Mouse (Mus musculus): ENCODE measurements at regions not wholly inside any gene's neighbourhood (a gene's known extent, or its start where the extent isn't known, plus 50 kb on each side); places are given as distances from the start of the nearest gene placed in this dataset.

GRCm38 (mm10) chrX:96019556-96019955 is 62.8 kb upstream of the Las1l start:
- no peaks in the 10 kb centered on the region for H3K27me3 ChIP-seq
- no peaks in the 10 kb centered on the region for H3K4me1 ChIP-seq (replicated peaks)
- no peaks in the 10 kb centered on the region for H3K36me3 ChIP-seq (replicated peaks)
- no peaks in the 10 kb centered on the region for H3K9me3 ChIP-seq (replicated peaks)
- ATAC-seq (ENCODE audit: insufficient read depth): no peak
- WGBS (ENCODE audit: insufficient replicate concordance): 23% methylated on average over 2 of the region's 2 CpGs
- H3K4me2 ChIP-seq: no peak overlapping the region
- H3K27ac ChIP-seq (replicated peaks): no peak overlapping the region
- no peak overlapping the region for H3K4me3 ChIP-seq (replicated peaks)
- H3K9ac ChIP-seq: no peak overlapping the region

GRCm38 (mm10) chrX:96020407-96020806 is 63.6 kb upstream of the Las1l start:
- Histone ChIP-seq H3K4me1 (replicated peaks) (no peaks in the 10 kb centered on the region), H3K9me3 (replicated peaks) (no peaks in the 10 kb centered on the region), H3K4me3 (replicated peaks) (no peak overlapping the region), H3K36me3 (replicated peaks) (no peaks in the 10 kb centered on the region), H3K27ac (replicated peaks) (no peak overlapping the region), H3K4me2 (no peak overlapping the region), H3K27me3 (no peaks in the 10 kb centered on the region), H3K9ac (no peak overlapping the region)
- 49% methylated on average over 3 of the region's 3 CpGs for WGBS (ENCODE audit: insufficient replicate concordance)
- ATAC-seq (ENCODE audit: insufficient read depth): no peak

GRCm38 (mm10) chrX:96025374-96025773 is 68.6 kb upstream of the Las1l start:
- 47% methylated on average over 3 of the region's 3 CpGs for WGBS (ENCODE audit: insufficient replicate concordance)
- ATAC-seq (ENCODE audit: insufficient read depth): no peak
- no peaks in the 10 kb centered on the region for H3K9me3 ChIP-seq (replicated peaks)
- no peaks in the 10 kb centered on the region for H3K27me3 ChIP-seq
- no peak overlapping the region for H3K4me3 ChIP-seq (replicated peaks)
- no peaks in the 10 kb centered on the region for H3K4me1 ChIP-seq (replicated peaks)
- H3K27ac ChIP-seq (replicated peaks): no peak overlapping the region
- H3K36me3 ChIP-seq (replicated peaks): no peaks in the 10 kb centered on the region
- H3K4me2 ChIP-seq: no peak overlapping the region
- no peak overlapping the region for H3K9ac ChIP-seq

GRCm38 (mm10) chrX:96025876-96026275 is 69.1 kb upstream of the Las1l start:
- Histone ChIP-seq H3K4me1 (replicated peaks) (no peaks in the 10 kb centered on the region), H3K4me3 (replicated peaks) (no peak overlapping the region), H3K27me3 (no peaks in the 10 kb centered on the region), H3K36me3 (replicated peaks) (no peaks in the 10 kb centered on the region), H3K4me2 (no peak overlapping the region), H3K9ac (no peak overlapping the region), H3K27ac (replicated peaks) (no peak overlapping the region), H3K9me3 (replicated peaks) (no peaks in the 10 kb centered on the region)
- ATAC-seq (ENCODE audit: insufficient read depth): peak; percentile 49; the same call in 1 of the 2 replicates
- 17% methylated on average over 5 of the region's 5 CpGs for WGBS (ENCODE audit: insufficient replicate concordance)

- no peak overlapping the region for H3K9ac ChIP-seq
- H3K4me2 ChIP-seq: no peak overlapping the region
- no peak for ATAC-seq (ENCODE audit: insufficient read depth)
- no peaks in the 10 kb centered on the region for H3K27me3 ChIP-seq
- H3K9me3 ChIP-seq (replicated peaks): no peaks in the 10 kb centered on the region
- no peaks in the 10 kb centered on the region for H3K4me1 ChIP-seq (replicated peaks)
- H3K27ac ChIP-seq (replicated peaks): no peak overlapping the region
- H3K4me3 ChIP-seq (replicated peaks): no peak overlapping the region
- H3K36me3 ChIP-seq (replicated peaks): no peaks in the 10 kb centered on the region
- WGBS (ENCODE audit: insufficient replicate concordance): 59% methylated on average over 5 of the region's 5 CpGs
Observed at GRCm38 (mm10) chrX:96031591-96031990, 64.3 kb upstream of the Msn start.

- no peaks in the 10 kb centered on the region for H3K27me3 ChIP-seq
- H3K4me2 ChIP-seq: no peak overlapping the region
- H3K9ac ChIP-seq: no peak overlapping the region
- H3K36me3 ChIP-seq (replicated peaks): no peaks in the 10 kb centered on the region
- no peak overlapping the region for H3K4me3 ChIP-seq (replicated peaks)
- H3K27ac ChIP-seq (replicated peaks): no peak overlapping the region
- H3K4me1 ChIP-seq (replicated peaks): no peaks in the 10 kb centered on the region
- no peaks in the 10 kb centered on the region for H3K9me3 ChIP-seq (replicated peaks)
- no peak for ATAC-seq (ENCODE audit: insufficient read depth)
Observed at GRCm38 (mm10) chrX:96035307-96035706, 60.5 kb upstream of the Msn start.

- Histone ChIP-seq H3K27ac (replicated peaks) (no peak overlapping the region), H3K4me3 (replicated peaks) (no peak overlapping the region), H3K36me3 (replicated peaks) (no peaks in the 10 kb centered on the region), H3K27me3 (no peaks in the 10 kb centered on the region), H3K4me1 (replicated peaks) (no peaks in the 10 kb centered on the region), H3K9ac (no peak overlapping the region), H3K9me3 (replicated peaks) (no peaks in the 10 kb centered on the region), H3K4me2 (no peak overlapping the region)
- no peak for ATAC-seq (ENCODE audit: insufficient read depth)
- WGBS (ENCODE audit: insufficient replicate concordance): 32% methylated on average over 3 of the region's 3 CpGs
Observed at GRCm38 (mm10) chrX:96042193-96042592, 53.6 kb upstream of the Msn start.
